9 mouse cellular contexts compared by ENCODE assay signal in the genomic region with DNA sequence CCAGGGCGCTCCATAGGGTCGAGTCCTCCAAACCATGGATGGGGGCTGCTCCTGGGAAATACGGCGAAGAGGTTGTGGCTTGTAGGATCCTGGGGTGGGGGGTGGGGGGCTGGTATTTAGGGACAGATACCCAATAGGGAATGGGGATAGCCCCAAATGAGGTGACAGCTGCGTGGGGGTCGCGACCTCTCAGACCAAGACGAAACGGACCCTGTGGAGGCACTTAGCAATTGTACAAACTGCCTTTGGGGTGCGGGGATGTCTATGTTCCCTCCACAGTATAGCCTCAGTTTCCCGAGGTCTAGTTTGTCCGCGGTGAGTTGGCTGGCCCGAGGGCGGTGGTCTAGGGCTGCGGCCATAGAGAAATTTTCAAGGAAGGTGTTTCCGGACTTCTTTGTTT. TPM values are rescaled to one million over a fixed set of nuclear protein-coding genes. Genes with fewer than 3 reads are reported as not detected.
DNase-seq lines count a peak whose midpoint lies in the region; ATAC-seq and TF ChIP-seq lines count a peak whose summit lies in the region.
"Had no signal": no experiment of that assay in that cellular context is flagged by ENCODE, and none has a peak within 500 bp of the region (broad histone marks: within the 10 kb centered on the region; RNA-seq: fewer than 3 reads in every experiment).

No protein-coding gene starts in this region.

- peaks cover 63% of the 10 kb centered on the region for H3K4me1 ChIP-seq in E14TG2a.4 (replicated peaks; ENCODE audit: low read depth, low read length)
- peaks cover 2% of the 10 kb centered on the region for H3K4me1 ChIP-seq in ES-Bruce4 (ENCODE audit: control insufficient read depth, insufficient read depth, low read length)
- H3K4me1 ChIP-seq in hindbrain, embryonic 15.5 days (replicated peaks), result peaks cover 44% of the 10 kb centered on the region
- H3K4me1 ChIP-seq in liver, embryonic 13.5 days (replicated peaks), result no peaks in the 10 kb centered on the region

- H3K9ac ChIP-seq in ES-Bruce4 (ENCODE audit: low read depth, poor library complexity, severe bottlenecking), result peak overlapping the region; percentile 100
- no peak overlapping the region for H3K9ac ChIP-seq in hindbrain, embryonic 15.5 days
- no peak overlapping the region for H3K9ac ChIP-seq in liver, embryonic 13.5 days

- no peak for DNase-seq in liver, embryonic 13.5 days
- no peak for DNase-seq in frontal cortex, postnatal 36 days (ENCODE audit: low spot score in 2 of 2)
- no peak for DNase-seq in ovary, postnatal 14 days (ENCODE audit: low spot score)
- no peak for DNase-seq in adrenal gland, adult 8-10 months
- no peak for DNase-seq in adrenal gland, adult 18-20 months (ENCODE audit: low spot score in 2 of 2)
- DNase-seq: cerebellum, adult 9-10 months had no signal

- no peaks in the 10 kb centered on the region for H3K9me3 ChIP-seq in E14TG2a.4 (ENCODE audit: low read length)
- H3K9me3 ChIP-seq in ES-Bruce4 (replicated peaks; ENCODE audit: control insufficient read depth, insufficient read depth, low read length, poor library complexity, severe bottlenecking), result no peaks in the 10 kb centered on the region
- no peaks in the 10 kb centered on the region for H3K9me3 ChIP-seq in hindbrain, embryonic 15.5 days
- H3K9me3 ChIP-seq in liver, embryonic 13.5 days (replicated peaks), result no peaks in the 10 kb centered on the region

- WGBS in hindbrain, embryonic 15.5 days, result 4% methylated on average over 17 of the region's 17 CpGs
- 4% methylated on average over 17 of the region's 17 CpGs for WGBS in liver, embryonic 13.5 days (ENCODE audit: insufficient replicate concordance)

- H3K4me2 ChIP-seq in hindbrain, embryonic 15.5 days, result peak overlapping the region; percentile 69
- H3K4me2 ChIP-seq in liver, embryonic 13.5 days, result peak overlapping the region; percentile 55

- no peak for TF ChIP-seq POLR2A in ES-Bruce4 (IDR thresholded peaks at IDR 0.05; ENCODE audit: insufficient read depth, low read length)

- TF ChIP-seq CTCF in E14TG2a.4 (conservative IDR thresholded peaks at IDR 0.05; ENCODE audit: low read length) (no peak), ES-Bruce4 (IDR thresholded peaks at IDR 0.05; ENCODE audit: low read depth, low read length) (no peak)

- H3K27ac ChIP-seq in ES-Bruce4 (ENCODE audit: insufficient read depth, low read length), result peak overlapping the region; percentile 77
- peak overlapping the region; percentile 29; the same call in 1 of the 2 replicates for H3K27ac ChIP-seq in hindbrain, embryonic 15.5 days (replicated peaks)
- H3K27ac ChIP-seq in liver, embryonic 13.5 days, result no peak overlapping the region

- no peak for TF ChIP-seq EP300 in ES-Bruce4 (IDR thresholded peaks at IDR 0.05; ENCODE audit: insufficient read depth, low read depth, low read length)

- H3K36me3 ChIP-seq in E14TG2a.4 (ENCODE audit: insufficient read depth, low read length), result peaks cover 31% of the 10 kb centered on the region
- H3K36me3 ChIP-seq in ES-Bruce4 (ENCODE audit: control insufficient read depth, insufficient read depth, low read length, poor library complexity, severe bottlenecking), result peaks cover 23% of the 10 kb centered on the region
- no peaks in the 10 kb centered on the region for H3K36me3 ChIP-seq in hindbrain, embryonic 15.5 days
- no peaks in the 10 kb centered on the region for H3K36me3 ChIP-seq in liver, embryonic 13.5 days

- H3K4me3 ChIP-seq in E14TG2a.4 (replicated peaks; ENCODE audit: low read length) (peak overlapping the region; percentile 92), ES-Bruce4 (ENCODE audit: low read depth, low read length) (peak overlapping the region; percentile 90)
- peak overlapping the region; percentile 12; the same call in 1 of the 2 replicates for H3K4me3 ChIP-seq in hindbrain, embryonic 15.5 days
- 0 out of 2 replicates have a peak overlapping the region, but pooled peaks have one; percentile 21 for H3K4me3 ChIP-seq in liver, embryonic 13.5 days (replicated peaks)

- no peak for ATAC-seq in hindbrain, embryonic 15.5 days (ENCODE audit: low FRiP score, low read depth)
- ATAC-seq in liver, embryonic 13.5 days (ENCODE audit: low read depth), result no peak

- no peaks in the 10 kb centered on the region for H3K27me3 ChIP-seq in E14TG2a.4 (ENCODE audit: insufficient read depth, low read length)
- H3K27me3 ChIP-seq in ES-Bruce4 (ENCODE audit: control insufficient read depth, insufficient read depth, low read length, poor library complexity, severe bottlenecking), result no peaks in the 10 kb centered on the region
- peaks cover 37% of the 10 kb centered on the region for H3K27me3 ChIP-seq in hindbrain, embryonic 15.5 days
- peaks cover 88% of the 10 kb centered on the region for H3K27me3 ChIP-seq in liver, embryonic 13.5 days

RNA-seq across cellular contexts. Expression of gene Sall1, which starts 1.8 kb away (rescaled TPM):
- polyA plus RNA-seq in ES-Bruce4 (2011; ENCODE audit: insufficient read depth, insufficient read length, low read depth, missing spikeins), result 58.9 and 60.4 TPM in 2 replicates
- 6.0 and 8.1 TPM in 2 replicates for polyA plus RNA-seq in hindbrain, embryonic 15.5 days (2015; fragmentation: Nextera tagmentation; extraction: Ambion mirVana)
- polyA plus RNA-seq in liver, embryonic 13.5 days (2015; fragmentation: Nextera tagmentation; extraction: Ambion mirVana), result 0.85 and 1.0 TPM in 2 replicates
- under 1 TPM in 2 of 4 experiments, not detected in 2; 0.03 to 0.05 TPM for total RNA-seq in adrenal gland, adult 8-10 months (2022)
- under 1 TPM in 1 of 2 experiments, not detected in 1; 0.07 TPM for total RNA-seq in adrenal gland, adult 18-20 months (2021)

Comparison
In these comparisons a context has a peak if more than half of its experiments do, and no peak if none do; other contexts are left out.
1. H3K4me3 ChIP-seq: peak in every context shown above with its lines; median percentile 92 in E14TG2a.4; 90 in ES-Bruce4; 21 in liver, embryonic 13.5 days; 12 in hindbrain, embryonic 15.5 days.